Mouse (Mus musculus): ENCODE data around the gene Uts2.
"Not testable (repeated sequence)": the region's sequence is repeated elsewhere in the genome, so short reads cannot be mapped to it uniquely, and the experiment has no call there.

Gene Uts2

GRCm38 (mm10) chr4:151010316-151010715 lies 13.4 kb downstream of the Uts2 start:
- DNase-seq (ENCODE audit: low read depth, low spot score) = no peak

GRCm38 (mm10) chr4:151015946-151016345 lies 19.0 kb downstream of the Uts2 start:
- no peak for DNase-seq (ENCODE audit: low read depth, low spot score)

GRCm38 (mm10) chr4:151017356-151017755 lies 20.5 kb downstream of the Uts2 start:
- not testable (repeated sequence) for DNase-seq (ENCODE audit: low read depth, low spot score)

GRCm38 (mm10) chr4:151024152-151024551 lies 27.3 kb downstream of the Uts2 start:
- DNase-seq (ENCODE audit: low read depth, low spot score) = no peak

GRCm38 (mm10) chr4:151027001-151027400 lies 30.1 kb downstream of the Uts2 start:
- no peak for DNase-seq (ENCODE audit: low read depth, low spot score)

GRCm38 (mm10) chr4:151036521-151036920 lies 39.6 kb downstream of the Uts2 start:
- no peak for DNase-seq (ENCODE audit: low read depth, low spot score)

- no peak for DNase-seq (ENCODE audit: low read depth, low spot score)
Measured at GRCm38 (mm10) chr4:151037800-151038199, 40.9 kb downstream of the Uts2 start.

- no peak for DNase-seq (ENCODE audit: low read depth, low spot score)
Measured at GRCm38 (mm10) chr4:151041506-151041905, 44.6 kb downstream of the Uts2 start.

GRCm38 (mm10) chr4:151043281-151043680 lies 46.4 kb downstream of the Uts2 start:
- no peak for DNase-seq (ENCODE audit: low read depth, low spot score)

GRCm38 (mm10) chr4:151044037-151044943 lies 47.4 kb downstream of the Uts2 start, which contains the start of gene Per3:
Gene Per3 (minus strand): TSS chr4:151044665.
- DNase-seq (ENCODE audit: low read depth, low spot score) = peak; percentile 62

GRCm38 (mm10) chr4:151044944-151045570 lies 48.2 kb downstream of the Uts2 start:
- DNase-seq (ENCODE audit: low read depth, low spot score) = no peak

- no peak for DNase-seq (ENCODE audit: low read depth, low spot score)
Measured at GRCm38 (mm10) chr4:151046524-151046923, 49.6 kb downstream of the Uts2 start.

GRCm38 (mm10) chr4:151051162-151051561 lies 54.3 kb downstream of the Uts2 start:
- no peak for DNase-seq (ENCODE audit: low read depth, low spot score)
